Mouse (Mus musculus): ENCODE results near the gene Stk11ip.

Stk11ip gene

GRCm38 (mm10) chr1:75504256-75505045 lies 16.9 kb upstream of the Stk11ip start:
- DNase-seq (ENCODE audit: low read depth), result no peak

GRCm38 (mm10) chr1:75505159-75505955 lies 16.0 kb upstream of the Stk11ip start:
- peak; percentile 20 for DNase-seq (ENCODE audit: low read depth)

GRCm38 (mm10) chr1:75505956-75506831 lies 15.1 kb upstream of the Stk11ip start, which contains the start of gene Obsl1:
Gene Obsl1, minus strand, starts transcription at chr1:75506452.
- no peak for DNase-seq (ENCODE audit: low read depth)

- DNase-seq (ENCODE audit: low read depth), result no peak
These were observed 14.3 kb upstream of the Stk11ip start, which contains the start of gene Inha for GRCm38 (mm10) chr1:75507006-75507405. Gene Inha, plus strand, starts transcription at chr1:75507077.

- DNase-seq (ENCODE audit: low read depth), result no peak
These were observed 11.7 kb upstream of the Stk11ip start for GRCm38 (mm10) chr1:75509586-75509985.

GRCm38 (mm10) chr1:75510154-75510553 lies 11.2 kb upstream of the Stk11ip start:
- DNase-seq (ENCODE audit: low read depth), result no peak

GRCm38 (mm10) chr1:75511437-75512210 lies 9.7 kb upstream of the Stk11ip start:
- DNase-seq (ENCODE audit: low read depth), result no peak

- DNase-seq (ENCODE audit: low read depth), result no peak
These were observed 8.8 kb upstream of the Stk11ip start for GRCm38 (mm10) chr1:75512550-75512949.

- DNase-seq (ENCODE audit: low read depth), result peak; percentile 15
These were observed 4.5 kb upstream of the Stk11ip start for GRCm38 (mm10) chr1:75516703-75517380.

GRCm38 (mm10) chr1:75517984-75518383 lies 3.3 kb upstream of the Stk11ip start:
- no peak for DNase-seq (ENCODE audit: low read depth)

- no peak for DNase-seq (ENCODE audit: low read depth)
These were observed 2.9 kb upstream of the Stk11ip start for GRCm38 (mm10) chr1:75518427-75518826.

GRCm38 (mm10) chr1:75519576-75519975 lies 1.8 kb upstream of the Stk11ip start:
- no peak for DNase-seq (ENCODE audit: low read depth)

GRCm38 (mm10) chr1:75524679-75525078 lies 3.4 kb downstream of the Stk11ip start:
- DNase-seq (ENCODE audit: low read depth), result no peak

GRCm38 (mm10) chr1:75530546-75530945 lies 9.2 kb downstream of the Stk11ip start:
- DNase-seq (ENCODE audit: low read depth), result no peak

GRCm38 (mm10) chr1:75532280-75533172 lies 11.2 kb downstream of the Stk11ip start:
- no peak for DNase-seq (ENCODE audit: low read depth)

- no peak for DNase-seq (ENCODE audit: low read depth)
These were observed 12.3 kb downstream of the Stk11ip start for GRCm38 (mm10) chr1:75533325-75534252.

- DNase-seq (ENCODE audit: low read depth), result no peak
These were observed 16.3 kb downstream of the Stk11ip start for GRCm38 (mm10) chr1:75537587-75537986.

- no peak for DNase-seq (ENCODE audit: low read depth)
These were observed 17.4 kb downstream of the Stk11ip start for GRCm38 (mm10) chr1:75538597-75539190.
